Mouse (Mus musculus) neural tube, embryonic 14.5 days (tissue): ENCODE measurements around the gene Gm9945. TPM values are rescaled to one million over a fixed set of nuclear protein-coding genes. Genes with fewer than 3 reads are reported as not detected.

ENCODE experiments used
- ATAC-seq: fragments of 200-750 bp; cut with Nextera tagmentation; 2 replicates; pipeline ENCODE4 v1.8.0; 2017; ENCODE audit warnings: low read depth, mild to moderate bottlenecking, moderate TSS enrichment, moderate library complexity
- H3K27ac ChIP-seq: fragments of 300-500 bp; sonication (generic); 2 replicates; pipeline ENCODE4 v1.5.1; 2014; ENCODE audit warnings: low read depth, mild to moderate bottlenecking, control low read depth, low read length, moderate library complexity, mixed read lengths
- H3K27me3 ChIP-seq: fragments of 300-500 bp; sonication (generic); 2 replicates; pipeline ENCODE4 v1.6.1; 2014; ENCODE audit warnings: low read length; ENCODE audit not compliant: control insufficient read depth, insufficient read depth
- H3K36me3 ChIP-seq: fragments of 300-500 bp; sonication (generic); 2 replicates; pipeline ENCODE4 v1.6.1; 2014; ENCODE audit warnings: low read length, mixed read lengths; ENCODE audit not compliant: control insufficient read depth, insufficient read depth
- H3K4me1 ChIP-seq: fragments of 300-500 bp; sonication (generic); 2 replicates; pipeline ENCODE4 v1.6.1; 2014; ENCODE audit warnings: low read length; ENCODE audit not compliant: control insufficient read depth, insufficient read depth
- H3K4me2 ChIP-seq: fragments of 300-500 bp; sonication (generic); 2 replicates; pipeline ENCODE4 v1.6.1; 2014; ENCODE audit warnings: mild to moderate bottlenecking, low read depth, low read length, control low read depth
- H3K4me3 ChIP-seq: fragments of 300-500 bp; sonication (generic); 2 replicates; pipeline ENCODE4 v1.5.1; 2014; ENCODE audit warnings: low read depth, low read length, control low read depth, mixed read lengths
- H3K9ac ChIP-seq: fragments of 300-500 bp; sonication (generic); replicated peaks from 2 replicates; pipeline ENCODE4 v1.6.1; 2014; ENCODE audit warnings: low read depth, mild to moderate bottlenecking, control low read depth, low read length, mixed read lengths
- H3K9me3 ChIP-seq: fragments of 300-500 bp; sonication (generic); 2 replicates; pipeline ENCODE4 v1.6.1; 2016; ENCODE audit warnings: low read length; ENCODE audit not compliant: control insufficient read depth
- WGBS: fragments of 180-500 bp; shearing (Covaris S2); extraction: QIAGEN DNeasy Blood & Tissue Kit; methylation state at CpG from one replicate; pipeline ENCODE4 v1.1.7; 2014; 5-methylcytosine and 5-hydroxymethylcytosine counted together
- polyA plus RNA-seq: library from polyadenylated mRNA; unstranded; fragments of >200 nt; fragmentation: Nextera tagmentation; extraction: Ambion mirVana; gene quantifications from 2 replicates; pipeline ENCODE4 v1.2.1, GENCODE M21; 2014

Gene Gm9945
- polyA plus RNA-seq, 1 experiment from 2014 or later: 0.23 TPM

GRCm38 (mm10) chr11:53522362-53522761, 42.4 kb downstream of the Gm9945 start:
- H3K27me3 ChIP-seq: no peaks in the 10 kb centered on the region; the same call in 1 of the 2 replicates
- no peak overlapping the region for H3K4me3 ChIP-seq
- WGBS: 93% methylated on average over 3 of the region's 3 CpGs
- H3K27ac ChIP-seq: no peak overlapping the region
- no peaks in the 10 kb centered on the region for H3K36me3 ChIP-seq
- no peak for ATAC-seq
- no peaks in the 10 kb centered on the region for H3K9me3 ChIP-seq
- H3K4me1 ChIP-seq: peaks cover 22% of the 10 kb centered on the region
- H3K9ac ChIP-seq: no peak overlapping the region
- H3K4me2 ChIP-seq: no peak overlapping the region

- peaks cover 22% of the 10 kb centered on the region for H3K4me1 ChIP-seq
- H3K9me3 ChIP-seq: no peaks in the 10 kb centered on the region
- H3K27me3 ChIP-seq: no peaks in the 10 kb centered on the region; the same call in 1 of the 2 replicates
- no peak for ATAC-seq
- no peak overlapping the region for H3K27ac ChIP-seq
- H3K4me2 ChIP-seq: no peak overlapping the region
- 58% methylated on average over 9 of the region's 9 CpGs for WGBS
- no peak overlapping the region for H3K9ac ChIP-seq
- no peaks in the 10 kb centered on the region for H3K36me3 ChIP-seq
- no peak overlapping the region for H3K4me3 ChIP-seq
Observed at GRCm38 (mm10) chr11:53522930-53523329, 43.0 kb downstream of the Gm9945 start.

DNA sequence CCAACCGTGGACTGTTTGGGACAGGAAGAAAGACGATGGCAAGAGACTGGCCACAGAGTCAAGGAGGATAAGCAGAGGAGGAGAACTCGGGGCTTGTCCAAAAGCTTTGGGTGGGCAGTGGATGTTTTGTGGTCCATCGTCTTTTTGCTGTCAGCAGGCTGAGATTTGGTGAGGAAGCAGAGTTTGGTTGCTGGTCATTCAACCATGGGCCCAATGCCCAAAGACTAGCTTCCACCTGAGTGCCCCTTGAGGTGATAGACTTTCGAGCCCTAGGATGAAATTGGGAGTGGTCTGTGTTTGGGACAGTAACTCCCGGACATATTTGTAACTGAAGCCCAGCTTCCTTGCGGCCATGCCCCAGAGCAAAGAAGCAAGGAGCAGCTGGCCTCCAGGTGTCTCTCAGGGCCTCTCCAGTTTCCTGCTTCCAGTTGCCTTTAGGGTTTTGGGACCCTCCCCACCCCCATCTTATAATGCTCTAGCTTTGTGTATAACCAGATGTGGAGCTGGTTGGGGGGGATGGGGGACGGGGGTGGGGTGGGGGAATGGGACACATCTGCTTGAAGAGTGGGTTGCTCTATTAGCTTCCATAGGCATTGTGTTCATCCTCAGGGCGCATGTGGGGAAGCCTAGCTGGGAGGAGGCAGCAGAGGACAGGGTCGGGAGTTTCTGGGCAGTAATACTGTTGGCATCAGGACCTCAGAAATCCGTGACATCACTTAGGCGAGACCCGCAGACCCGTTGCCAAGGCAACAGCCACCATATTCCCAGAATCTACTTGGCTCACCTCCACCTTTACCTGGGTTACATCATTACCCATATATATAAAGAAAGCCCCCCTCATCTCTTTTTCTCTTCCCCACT, 43.8 kb downstream of the Gm9945 start:
- peaks cover 22% of the 10 kb centered on the region for H3K4me1 ChIP-seq

DNA sequence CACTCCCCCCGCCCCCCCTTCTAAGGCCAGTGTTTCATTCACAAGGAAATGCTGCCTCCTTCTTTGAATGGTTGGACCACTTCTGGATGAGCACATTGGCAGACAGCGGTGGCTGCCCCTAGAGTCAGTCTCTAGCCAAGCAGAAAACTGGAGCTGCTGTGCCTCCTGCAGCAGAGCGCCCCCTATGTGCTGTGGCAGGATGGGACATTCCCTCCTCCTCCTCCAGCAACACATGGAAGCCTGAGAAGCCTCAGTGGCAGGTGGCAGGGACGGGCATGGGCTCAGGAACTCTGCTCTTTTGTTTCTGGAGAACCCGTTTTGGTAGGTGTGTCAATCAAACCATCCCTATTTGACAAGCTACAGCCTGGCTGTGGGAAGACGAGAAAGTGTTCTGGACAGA, 44.9 kb downstream of the Gm9945 start:
- Histone ChIP-seq H3K9ac (no peak overlapping the region), H3K27me3 (no peaks in the 10 kb centered on the region), H3K4me3 (no peak overlapping the region), H3K36me3 (no peaks in the 10 kb centered on the region), H3K27ac (no peak overlapping the region), H3K4me1 (peaks cover 20% of the 10 kb centered on the region), H3K4me2 (no peak overlapping the region), H3K9me3 (no peaks in the 10 kb centered on the region)
- 83% methylated on average over 6 of the region's 6 CpGs for WGBS
- no peak for ATAC-seq

More for the DNA sequence above, 43.8 kb downstream of the Gm9945 start:
- no peak overlapping the region for H3K9ac ChIP-seq
- H3K9me3 ChIP-seq: no peaks in the 10 kb centered on the region
- no peaks in the 10 kb centered on the region; the same call in 1 of the 2 replicates for H3K27me3 ChIP-seq
- no peaks in the 10 kb centered on the region for H3K36me3 ChIP-seq
- H3K4me2 ChIP-seq: no peak overlapping the region
- ATAC-seq: no peak
- H3K27ac ChIP-seq: no peak overlapping the region
- H3K4me3 ChIP-seq: no peak overlapping the region
- WGBS: 86% methylated on average over 14 of the region's 14 CpGs

DNA sequence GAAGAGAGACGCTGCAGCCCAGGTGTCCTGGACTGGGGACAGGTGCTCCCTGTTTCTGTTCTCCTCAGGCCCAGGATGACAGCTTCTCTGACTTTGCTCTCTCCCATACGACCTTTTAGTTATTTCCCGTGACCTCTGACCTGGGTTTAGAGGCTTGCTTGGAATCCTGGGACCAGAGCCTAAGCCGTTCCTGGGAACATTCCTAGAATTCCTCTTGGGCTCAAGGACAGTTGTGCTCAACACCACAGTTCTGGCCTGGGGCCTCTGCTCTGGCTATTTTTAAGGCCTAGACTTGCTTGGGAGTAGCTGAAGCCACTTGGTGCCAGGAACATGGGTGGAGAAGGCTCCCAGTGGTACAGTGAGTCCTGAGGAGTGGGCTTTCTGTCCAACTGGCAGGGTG, 45.5 kb downstream of the Gm9945 start:
- no peak overlapping the region for H3K27ac ChIP-seq
- H3K9ac ChIP-seq: no peak overlapping the region
- H3K9me3 ChIP-seq: no peaks in the 10 kb centered on the region
- no peak for ATAC-seq
- WGBS: 59% methylated on average over 4 of the region's 4 CpGs
- peaks cover 17% of the 10 kb centered on the region for H3K4me1 ChIP-seq
- H3K4me2 ChIP-seq: no peak overlapping the region
- H3K4me3 ChIP-seq: no peak overlapping the region
- no peaks in the 10 kb centered on the region for H3K27me3 ChIP-seq
- no peaks in the 10 kb centered on the region for H3K36me3 ChIP-seq

- WGBS: 69% methylated on average over 9 of the region's 9 CpGs
- no peak for ATAC-seq
- no peak overlapping the region for H3K27ac ChIP-seq
Observed at GRCm38 (mm10) chr11:53528397-53529252, 48.7 kb downstream of the Gm9945 start.

GRCm38 (mm10) chr11:53529253-53529557, 49.2 kb downstream of the Gm9945 start:
- H3K27ac ChIP-seq: no peak overlapping the region
- no peaks in the 10 kb centered on the region for H3K4me1 ChIP-seq
- no peak for ATAC-seq
- H3K4me3 ChIP-seq: no peak overlapping the region
- no peak overlapping the region for H3K9ac ChIP-seq
- 76% methylated on average over 6 of the region's 6 CpGs for WGBS
- H3K4me2 ChIP-seq: no peak overlapping the region
- no peaks in the 10 kb centered on the region for H3K9me3 ChIP-seq
- H3K36me3 ChIP-seq: peaks cover 2% of the 10 kb centered on the region; the same call in 1 of the 2 replicates
- H3K27me3 ChIP-seq: no peaks in the 10 kb centered on the region

More at GRCm38 (mm10) chr11:53528397-53529252, 48.7 kb downstream of the Gm9945 start:
- H3K4me3 ChIP-seq: no peak overlapping the region
- no peaks in the 10 kb centered on the region for H3K36me3 ChIP-seq
- no peaks in the 10 kb centered on the region for H3K27me3 ChIP-seq
- H3K9me3 ChIP-seq: no peaks in the 10 kb centered on the region
- no peak overlapping the region for H3K9ac ChIP-seq
- no peak overlapping the region for H3K4me2 ChIP-seq
- H3K4me1 ChIP-seq: 0 out of 2 replicates have a peak, but pooled peaks cover 3% of the 10 kb centered on the region

- no peaks in the 10 kb centered on the region for H3K27me3 ChIP-seq
- H3K9ac ChIP-seq: no peak overlapping the region
- no peak for ATAC-seq
- no peaks in the 10 kb centered on the region for H3K4me1 ChIP-seq
- no peak overlapping the region for H3K4me2 ChIP-seq
- 85% methylated on average over 9 of the region's 9 CpGs for WGBS
- no peaks in the 10 kb centered on the region for H3K9me3 ChIP-seq
- H3K4me3 ChIP-seq: no peak overlapping the region
- H3K27ac ChIP-seq: no peak overlapping the region
- H3K36me3 ChIP-seq: peaks cover 10% of the 10 kb centered on the region
Observed at GRCm38 (mm10) chr11:53530001-53530400, 50.0 kb downstream of the Gm9945 start.
